Mouse (Mus musculus) cerebellum, adult 18-20 months (tissue): ENCODE measurements around the gene Hbq1b.
A peak's percentile ranks its signal among the peaks of the same experiment; 100 is the strongest.

Experiments
- DNase-seq, 2 experiments: peaks; one replicate each; pipeline ENCODE4 v3.0.0; 2021

The Hbq1b gene

GRCm38 (mm10) chr11:32301506-32301905, 14.7 kb downstream of the Hbq1b start:
- DNase-seq: no peak

- DNase-seq: no peak
These were observed 16.2 kb downstream of the Hbq1b start for GRCm38 (mm10) chr11:32302824-32303419.

GRCm38 (mm10) chr11:32303455-32303854, 16.7 kb downstream of the Hbq1b start:
- no peak for DNase-seq

GRCm38 (mm10) chr11:32307006-32307405, 20.2 kb downstream of the Hbq1b start:
- DNase-seq: no peak

- no peak for DNase-seq
These were observed 22.7 kb downstream of the Hbq1b start for GRCm38 (mm10) chr11:32309446-32309845.

GRCm38 (mm10) chr11:32309928-32310327, 23.2 kb downstream of the Hbq1b start:
- DNase-seq: no peak

- no peak for DNase-seq
These were observed 29.2 kb downstream of the Hbq1b start for GRCm38 (mm10) chr11:32316009-32316408.

- no peak for DNase-seq
These were observed 33.9 kb downstream of the Hbq1b start for GRCm38 (mm10) chr11:32320507-32321195.

GRCm38 (mm10) chr11:32321196-32321565, 34.4 kb downstream of the Hbq1b start:
- peak; percentile 35 to 61 for DNase-seq

- DNase-seq: peak; percentile 78 to 88
These were observed 37.8 kb downstream of the Hbq1b start for GRCm38 (mm10) chr11:32324609-32325008.

GRCm38 (mm10) chr11:32331075-32331474, 44.3 kb downstream of the Hbq1b start:
- DNase-seq: no peak

GRCm38 (mm10) chr11:32331861-32332260, 45.1 kb downstream of the Hbq1b start:
- no peak for DNase-seq

- DNase-seq: no peak
These were observed 46.5 kb downstream of the Hbq1b start for GRCm38 (mm10) chr11:32333235-32333634.

GRCm38 (mm10) chr11:32336435-32336907, 49.7 kb downstream of the Hbq1b start:
- DNase-seq: no peak
